Mouse (Mus musculus) kidney, adult 2 months (tissue): ENCODE data around the gene Kazn.

ENCODE experiments used
- CTCF ChIP-seq: fragments of 200-500 bp; conservative IDR thresholded peaks from 2 replicates; pipeline ENCODE4 v1.5.1; 2011; ENCODE audit warnings: low read depth, mild to moderate bottlenecking, control low read depth, low read length, moderate library complexity, mixed read lengths; ENCODE audit not compliant: insufficient read depth, insufficient read length
- POLR2A ChIP-seq: fragments of 200-500 bp; IDR thresholded peaks from one replicate; pipeline ENCODE4 v1.6.1; 2011; ENCODE audit warnings: low read depth, low read length, control low read depth

DNA sequence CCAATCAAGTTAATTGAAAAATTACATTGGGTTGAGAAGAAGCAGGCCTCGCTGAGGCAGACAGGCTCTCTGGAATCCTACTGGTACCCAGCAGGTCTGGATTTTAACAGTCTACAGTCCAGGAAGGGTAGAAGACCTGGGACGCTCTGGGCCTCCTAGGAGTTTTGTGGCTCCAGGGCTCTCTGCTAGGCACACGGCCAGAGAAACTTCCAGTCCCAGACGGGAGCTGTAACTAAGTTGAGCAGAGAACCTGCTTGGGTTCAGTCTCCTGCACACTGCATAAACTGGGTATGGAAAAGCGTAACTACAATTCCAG is 17.5 kb downstream of the Kazn start:
- TF ChIP-seq CTCF: no peak
- TF ChIP-seq POLR2A: no peak
